Mouse (Mus musculus): ENCODE measurements at regions not wholly inside any gene's neighbourhood (a gene's known extent, or its start where the extent isn't known, plus 50 kb on each side); places are given as distances from the start of the nearest gene placed in this dataset.

DNA sequence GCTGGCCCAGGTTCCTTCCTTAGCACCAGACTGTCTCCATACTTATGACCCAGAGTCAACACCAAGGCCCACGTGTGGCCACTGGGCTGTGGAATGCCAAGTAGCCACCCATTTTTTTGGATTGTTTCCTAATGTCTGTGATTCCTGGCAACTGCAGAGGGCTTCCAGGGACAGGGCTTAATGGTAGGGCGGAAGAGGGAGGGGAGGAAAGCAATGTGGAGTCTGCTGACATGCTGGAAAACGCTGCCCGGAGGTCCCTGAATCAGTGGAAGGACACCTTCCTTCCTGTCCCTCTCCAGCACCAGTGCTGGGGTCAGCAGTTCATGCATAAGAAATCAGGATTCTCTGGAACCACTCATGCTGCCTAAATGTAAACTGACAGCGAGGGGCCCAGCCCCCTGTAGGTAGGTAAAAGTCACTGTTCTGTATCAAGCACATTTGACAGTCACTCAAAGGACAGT is 90.8 kb downstream of the Iyd start:
- H3K27me3 ChIP-seq (replicated peaks): no peaks in the 10 kb centered on the region
- peaks cover 4% of the 10 kb centered on the region; the same call in 1 of the 2 replicates for H3K4me1 ChIP-seq
- H3K9me3 ChIP-seq: no peaks in the 10 kb centered on the region; the same call in 1 of the 2 replicates
- H3K36me3 ChIP-seq (replicated peaks; ENCODE audit: low read length): no peaks in the 10 kb centered on the region
- H3K4me3 ChIP-seq (replicated peaks): no peak overlapping the region
- no peak for TF ChIP-seq GATA1 (IDR thresholded peaks at IDR 0.05; ENCODE audit: borderline replicate concordance, low read length)
- no peak for TF ChIP-seq FLI1 (IDR thresholded peaks at IDR 0.05; ENCODE audit: low read length)

DNA sequence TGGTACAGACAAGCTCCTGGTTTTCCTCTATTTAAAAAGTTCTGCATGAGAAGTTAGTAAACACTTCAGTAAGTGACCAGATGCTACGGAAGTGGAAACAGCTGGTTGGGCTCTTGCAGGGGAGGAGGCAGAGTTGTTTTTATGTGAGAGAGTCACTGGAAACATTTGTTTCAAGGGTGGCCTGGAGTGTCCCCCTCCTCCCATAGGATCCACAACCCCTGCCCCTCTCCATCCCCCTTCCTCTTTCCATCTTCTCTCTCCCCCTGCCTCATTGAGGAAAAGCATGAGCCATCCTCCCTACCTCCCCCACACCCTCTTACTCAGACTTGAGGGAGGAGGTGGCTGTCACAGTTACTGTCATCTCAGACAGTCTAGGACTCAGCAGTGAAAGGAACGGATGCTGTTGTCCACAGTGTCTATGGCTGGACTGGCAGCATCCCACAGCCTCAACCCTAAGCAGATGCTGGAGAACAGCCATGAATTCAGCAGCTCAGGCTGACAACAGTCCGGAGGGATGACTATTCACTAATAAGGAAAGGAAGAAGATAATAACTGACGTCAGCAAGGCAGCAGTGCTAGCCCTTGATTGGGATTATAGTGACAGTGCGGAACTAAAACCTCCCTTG is 93.9 kb downstream of the Iyd start:
- H3K27me3 ChIP-seq (replicated peaks): no peaks in the 10 kb centered on the region
- peaks cover 4% of the 10 kb centered on the region; the same call in 1 of the 2 replicates for H3K4me1 ChIP-seq
- H3K4me3 ChIP-seq (replicated peaks): peak overlapping the region; percentile 50

DNA sequence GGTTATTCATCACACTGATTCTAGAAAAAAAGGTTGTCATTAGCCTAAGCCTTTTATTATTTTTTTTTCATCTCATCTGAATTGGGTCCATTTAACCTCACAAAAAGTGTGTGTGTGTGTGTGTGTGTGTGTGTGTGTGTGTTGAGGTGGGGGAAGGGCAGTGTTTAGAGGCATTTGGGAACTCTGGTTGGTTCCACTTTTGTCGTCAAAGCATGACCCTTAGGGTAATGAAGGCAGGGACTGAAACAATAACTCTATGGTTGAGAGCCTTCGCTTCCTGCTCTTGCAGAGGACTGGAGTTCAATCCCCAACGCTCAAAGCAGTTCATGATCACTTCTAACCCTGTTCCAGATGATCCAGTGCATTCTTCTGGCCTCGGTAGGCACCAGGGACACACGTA is 96.1 kb upstream of the Plekhg1 start:
- Histone ChIP-seq H3K9me3 (peaks cover 7% of the 10 kb centered on the region; the same call in 1 of the 2 replicates), H3K4me3 (replicated peaks) (no peak overlapping the region), H3K27me3 (replicated peaks) (no peaks in the 10 kb centered on the region), H3K36me3 (replicated peaks; ENCODE audit: low read length) (no peaks in the 10 kb centered on the region), H3K4me1 (no peaks in the 10 kb centered on the region)
- TF ChIP-seq GATA1 (IDR thresholded peaks at IDR 0.05; ENCODE audit: borderline replicate concordance, low read length) (no peak), FLI1 (IDR thresholded peaks at IDR 0.05; ENCODE audit: low read length) (no peak)

More for the DNA sequence above, 93.9 kb downstream of the Iyd start:
- no peak for TF ChIP-seq GATA1 (IDR thresholded peaks at IDR 0.05; ENCODE audit: borderline replicate concordance, low read length)
- TF ChIP-seq FLI1 (IDR thresholded peaks at IDR 0.05; ENCODE audit: low read length): no peak
- Histone ChIP-seq H3K36me3 (replicated peaks; ENCODE audit: low read length) (no peaks in the 10 kb centered on the region), H3K9me3 (no peaks in the 10 kb centered on the region; the same call in 1 of the 2 replicates)

DNA sequence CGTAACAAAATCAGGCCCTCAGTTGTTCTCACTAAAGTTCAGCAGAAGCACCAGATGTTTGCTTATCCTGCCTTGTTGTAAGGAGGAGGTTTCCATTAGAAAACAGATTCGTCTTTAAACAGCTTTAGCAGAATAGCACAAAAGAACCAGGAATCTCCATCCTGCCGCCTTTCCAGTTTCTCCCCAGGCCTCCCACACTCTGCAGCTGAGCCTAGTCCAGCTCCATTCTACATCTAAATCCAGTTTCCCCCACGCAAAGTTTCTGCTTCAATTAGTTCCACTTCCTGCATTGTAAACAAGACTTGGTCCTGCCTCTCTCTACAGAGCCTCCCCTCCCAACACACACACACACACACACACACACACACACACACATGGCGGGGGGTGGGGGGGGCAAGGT is 95.1 kb upstream of the Plekhg1 start:
- TF ChIP-seq FLI1 (IDR thresholded peaks at IDR 0.05; ENCODE audit: low read length) (no peak), GATA1 (IDR thresholded peaks at IDR 0.05; ENCODE audit: borderline replicate concordance, low read length) (no peak)
- no peak overlapping the region for H3K4me3 ChIP-seq (replicated peaks)

DNA sequence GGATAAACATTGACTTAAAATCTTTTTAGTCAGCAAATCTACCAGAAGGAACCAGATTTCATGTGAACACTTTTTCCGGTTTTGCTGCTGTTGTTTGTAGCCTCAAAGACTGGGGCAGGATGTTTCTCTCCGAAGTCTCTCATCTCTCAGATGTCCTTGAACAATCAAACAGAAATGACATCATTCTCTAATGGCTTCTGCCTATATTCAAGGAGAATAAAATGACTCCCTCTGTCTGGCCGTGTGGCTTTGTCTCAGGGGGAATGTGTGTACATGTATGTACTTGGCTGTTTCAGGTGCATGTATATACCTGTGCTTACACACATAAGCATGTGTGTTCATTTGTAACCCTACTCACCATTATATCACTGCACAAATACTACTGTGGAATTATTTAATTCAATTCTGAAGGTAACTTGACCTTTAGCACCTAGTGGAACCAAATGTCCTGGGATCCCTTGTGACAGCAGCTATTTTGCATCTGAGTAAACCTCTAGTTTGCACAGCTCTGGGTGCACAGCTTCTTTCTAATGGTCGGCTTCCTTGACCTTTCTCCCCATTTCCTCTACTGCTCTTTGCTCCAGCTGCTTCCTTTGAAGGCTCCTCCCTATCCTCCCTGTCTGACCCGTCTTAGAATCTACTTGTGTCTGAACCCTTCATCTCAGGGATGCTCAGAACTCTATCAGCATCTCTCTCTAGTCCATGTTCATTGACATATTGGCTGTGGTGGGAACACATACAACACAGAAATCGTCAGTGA is 93.8 kb upstream of the Plekhg1 start:
- H3K4me3 ChIP-seq (replicated peaks): no peak overlapping the region
- no peaks in the 10 kb centered on the region for H3K4me1 ChIP-seq
- H3K36me3 ChIP-seq (replicated peaks; ENCODE audit: low read length): no peaks in the 10 kb centered on the region
- H3K9me3 ChIP-seq: peaks cover 12% of the 10 kb centered on the region; the same call in 1 of the 2 replicates
- H3K27me3 ChIP-seq (replicated peaks): no peaks in the 10 kb centered on the region
- TF ChIP-seq FLI1 (IDR thresholded peaks at IDR 0.05; ENCODE audit: low read length) (no peak), GATA1 (IDR thresholded peaks at IDR 0.05; ENCODE audit: borderline replicate concordance, low read length) (no peak)

More for the DNA sequence above, 95.1 kb upstream of the Plekhg1 start:
- Histone ChIP-seq H3K9me3 (peaks cover 7% of the 10 kb centered on the region; the same call in 1 of the 2 replicates), H3K4me1 (no peaks in the 10 kb centered on the region), H3K36me3 (replicated peaks; ENCODE audit: low read length) (no peaks in the 10 kb centered on the region), H3K27me3 (replicated peaks) (no peaks in the 10 kb centered on the region)

DNA sequence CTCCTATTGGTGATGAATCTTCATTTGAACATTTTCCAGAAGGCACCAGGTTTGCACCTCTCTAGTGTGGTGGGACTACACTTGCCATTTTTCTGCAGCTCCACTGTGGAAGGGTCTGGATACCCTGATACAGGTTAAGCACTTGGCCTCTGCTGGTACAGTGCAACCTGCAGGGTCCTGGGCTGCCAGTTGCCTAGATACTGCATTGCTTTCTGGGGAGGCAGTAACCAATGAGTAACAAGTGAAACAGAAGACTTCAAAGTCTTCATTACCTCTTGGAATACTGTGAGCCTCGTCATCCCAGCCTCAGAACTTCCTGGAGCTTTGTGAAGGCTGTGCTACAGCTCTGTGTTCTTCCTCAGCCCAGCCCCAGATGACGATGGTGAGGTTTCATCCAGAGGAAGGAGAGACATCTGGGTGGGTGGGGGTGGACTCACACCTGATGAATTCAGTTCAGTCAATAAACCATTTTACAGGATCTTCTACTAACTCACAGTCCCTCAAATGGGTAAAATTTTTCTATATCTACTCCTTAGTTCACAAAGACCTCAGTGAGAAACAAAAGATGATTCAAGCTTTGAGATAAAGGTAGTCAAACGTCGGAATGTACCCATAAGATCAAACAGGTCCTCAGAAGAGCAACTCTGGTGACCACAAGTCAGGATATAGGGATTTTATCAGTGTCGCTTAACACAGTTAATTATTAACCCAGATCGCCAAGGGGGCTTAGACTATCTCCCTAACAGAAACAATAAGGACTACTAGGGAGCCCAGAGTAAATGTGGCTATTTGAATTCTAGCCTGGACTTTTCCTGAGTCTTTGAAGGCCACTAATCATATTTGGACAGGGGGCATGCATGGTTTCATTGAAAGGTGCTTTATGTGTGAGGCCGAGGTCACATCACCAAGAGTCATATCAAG is 92.1 kb upstream of the Plekhg1 start:
- H3K4me3 ChIP-seq (replicated peaks): no peak overlapping the region
- H3K27me3 ChIP-seq (replicated peaks): no peaks in the 10 kb centered on the region
- peaks cover 11% of the 10 kb centered on the region; the same call in 1 of the 2 replicates for H3K9me3 ChIP-seq
- no peak for TF ChIP-seq GATA1 (IDR thresholded peaks at IDR 0.05; ENCODE audit: borderline replicate concordance, low read length)
- no peak for TF ChIP-seq FLI1 (IDR thresholded peaks at IDR 0.05; ENCODE audit: low read length)
- H3K4me1 ChIP-seq: no peaks in the 10 kb centered on the region
- no peaks in the 10 kb centered on the region for H3K36me3 ChIP-seq (replicated peaks; ENCODE audit: low read length)

DNA sequence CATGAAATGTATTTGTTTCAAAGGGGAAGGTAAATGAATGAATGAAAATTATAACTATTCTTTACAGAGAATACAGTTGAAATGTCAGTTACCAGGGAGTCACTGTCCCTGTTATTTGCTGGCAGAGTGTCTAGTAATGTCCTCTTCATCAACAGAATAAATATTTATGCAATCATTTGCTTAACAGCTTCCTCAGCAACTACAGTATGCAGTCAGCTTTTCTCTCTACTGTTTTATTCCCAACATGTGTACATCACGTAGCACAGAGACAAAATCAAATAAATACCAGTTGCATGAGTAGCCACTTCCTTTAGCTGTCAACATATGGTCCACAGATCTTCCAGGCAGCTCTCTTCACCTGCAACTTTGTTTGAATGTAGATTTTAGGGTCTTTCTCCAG is 90.2 kb upstream of the Plekhg1 start:
- Histone ChIP-seq H3K36me3 (replicated peaks; ENCODE audit: low read length) (no peaks in the 10 kb centered on the region), H3K27me3 (replicated peaks) (no peaks in the 10 kb centered on the region), H3K4me1 (no peaks in the 10 kb centered on the region), H3K4me3 (replicated peaks) (no peak overlapping the region), H3K9me3 (peaks cover 4% of the 10 kb centered on the region; the same call in 1 of the 2 replicates)
- TF ChIP-seq GATA1 (IDR thresholded peaks at IDR 0.05; ENCODE audit: borderline replicate concordance, low read length): no peak
- TF ChIP-seq FLI1 (IDR thresholded peaks at IDR 0.05; ENCODE audit: low read length): no peak

DNA sequence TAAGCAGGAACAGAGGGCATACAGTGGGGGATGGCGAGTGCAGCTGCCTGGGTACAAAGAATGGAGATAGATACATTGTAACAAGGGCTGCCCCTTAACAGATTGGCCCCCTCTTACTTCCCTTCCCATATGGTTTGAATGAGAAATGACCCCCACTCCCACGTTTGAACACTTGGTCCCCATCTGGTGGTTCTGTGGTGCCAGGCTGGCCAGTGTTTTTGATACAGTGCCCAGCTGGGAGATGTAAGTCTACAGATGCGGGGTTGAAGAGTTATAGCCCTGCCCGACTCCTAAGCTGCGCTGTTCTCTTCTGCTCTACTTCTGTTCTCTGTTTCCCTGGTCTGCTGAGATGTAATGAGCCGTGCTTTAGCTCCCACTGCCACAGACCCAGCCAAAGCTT is 89.6 kb upstream of the Plekhg1 start:
- H3K36me3 ChIP-seq (replicated peaks; ENCODE audit: low read length): no peaks in the 10 kb centered on the region
- no peaks in the 10 kb centered on the region for H3K27me3 ChIP-seq (replicated peaks)
- H3K4me1 ChIP-seq: no peaks in the 10 kb centered on the region
- peaks cover 4% of the 10 kb centered on the region; the same call in 1 of the 2 replicates for H3K9me3 ChIP-seq
- no peak overlapping the region for H3K4me3 ChIP-seq (replicated peaks)
- TF ChIP-seq GATA1 (IDR thresholded peaks at IDR 0.05; ENCODE audit: borderline replicate concordance, low read length): no peak

DNA sequence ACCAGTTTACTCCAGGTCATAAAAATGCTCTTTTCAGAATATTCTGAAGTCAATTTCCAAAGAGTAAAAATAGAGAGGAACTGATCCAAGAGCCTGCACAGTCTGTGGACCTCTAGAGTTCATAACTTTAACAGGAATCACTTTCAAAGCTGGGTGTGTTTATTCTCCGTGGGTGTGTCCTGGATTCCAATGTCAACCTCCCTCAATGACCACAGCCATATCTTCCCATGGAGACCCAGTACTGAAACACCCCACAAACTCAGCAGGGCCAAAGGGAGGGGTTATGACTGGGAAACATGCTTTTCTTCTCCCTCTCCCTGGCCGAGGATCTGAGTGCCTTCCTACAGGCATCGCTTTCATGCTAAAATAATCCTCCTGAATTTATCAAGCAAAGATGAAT is 87.6 kb upstream of the Plekhg1 start:
- H3K4me1 ChIP-seq: no peaks in the 10 kb centered on the region
- no peak overlapping the region for H3K4me3 ChIP-seq (replicated peaks)
- TF ChIP-seq GATA1 (IDR thresholded peaks at IDR 0.05; ENCODE audit: borderline replicate concordance, low read length): no peak

More for the DNA sequence above, 87.6 kb upstream of the Plekhg1 start:
- H3K27me3 ChIP-seq (replicated peaks): no peaks in the 10 kb centered on the region
- no peaks in the 10 kb centered on the region for H3K36me3 ChIP-seq (replicated peaks; ENCODE audit: low read length)
- peaks cover 4% of the 10 kb centered on the region; the same call in 1 of the 2 replicates for H3K9me3 ChIP-seq

Measured in megakaryocyte, embryonic 14.5 days (primary cell).